Mouse (Mus musculus) ES-Bruce4 (cell line): ENCODE measurements around the gene Adipoq. TPM values are rescaled to one million over a fixed set of nuclear protein-coding genes. Genes with fewer than 3 reads are reported as not detected.

Experiments
- H3K27ac ChIP-seq: 2 replicates; pipeline ENCODE4 v1.5.1; 2012; ENCODE audit warnings: low read length, inconsistent platforms; ENCODE audit not compliant: insufficient read depth
- H3K27me3 ChIP-seq: 2 replicates; pipeline ENCODE4 v1.6.1; 2012; ENCODE audit warnings: mild to moderate bottlenecking, low read length, inconsistent platforms; ENCODE audit not compliant: control insufficient read depth, poor library complexity, insufficient read depth, severe bottlenecking
- H3K36me3 ChIP-seq: 2 replicates; pipeline ENCODE4 v1.6.1; 2012; ENCODE audit warnings: inconsistent platforms, mild to moderate bottlenecking, low read length, moderate library complexity; ENCODE audit not compliant: control insufficient read depth, poor library complexity, insufficient read depth, severe bottlenecking
- H3K4me1 ChIP-seq: one replicate; pipeline ENCODE4 v1.8.1; 2011; ENCODE audit warnings: low read length; ENCODE audit not compliant: control insufficient read depth, insufficient read depth
- H3K4me3 ChIP-seq: 2 replicates; pipeline ENCODE4 v1.5.1; 2011; ENCODE audit warnings: low read depth, mild to moderate bottlenecking, low read length
- H3K9ac ChIP-seq: 2 replicates; pipeline ENCODE4 v1.6.1; 2012; ENCODE audit warnings: low read depth, mild to moderate bottlenecking, inconsistent platforms; ENCODE audit not compliant: poor library complexity, severe bottlenecking
- H3K9me3 ChIP-seq: replicated peaks from 2 replicates; pipeline ENCODE4 v1.6.1; 2012; ENCODE audit warnings: mild to moderate bottlenecking, low read length, inconsistent platforms; ENCODE audit not compliant: control insufficient read depth, poor library complexity, insufficient read depth, severe bottlenecking
- CTCF ChIP-seq: IDR thresholded peaks from one replicate; pipeline ENCODE4 v1.8.1; 2011; ENCODE audit warnings: low read depth, low read length
- EP300 ChIP-seq: IDR thresholded peaks from 2 replicates; pipeline ENCODE4 v1.6.1; 2011; ENCODE audit warnings: low read depth, low read length; ENCODE audit not compliant: insufficient read depth
- POLR2A ChIP-seq: IDR thresholded peaks from one replicate; pipeline ENCODE4 v1.8.1; 2011; ENCODE audit warnings: low read length; ENCODE audit not compliant: insufficient read depth
- polyA plus RNA-seq: library from polyadenylated mRNA; stranded (reverse); fragments of >200 nt; gene quantifications from 2 replicates; pipeline ENCODE4 v1.2.4, GENCODE M21; 2011; ENCODE audit warnings: low read depth; ENCODE audit not compliant: missing spikeins, insufficient read depth, insufficient read length

Adipoq gene
- polyA plus RNA-seq, 1 experiment, result not detected

GRCm38 (mm10) chr16:23181487-23181886 lies 35.2 kb downstream of the Adipoq start:
- no peak overlapping the region for H3K27ac ChIP-seq
- TF ChIP-seq EP300 (no peak), POLR2A (no peak), CTCF (no peak)
- H3K4me1 ChIP-seq, result no peaks in the 10 kb centered on the region
- H3K9ac ChIP-seq, result no peak overlapping the region
- no peaks in the 10 kb centered on the region for H3K9me3 ChIP-seq
- H3K27me3 ChIP-seq, result no peaks in the 10 kb centered on the region
- no peaks in the 10 kb centered on the region for H3K36me3 ChIP-seq
- H3K4me3 ChIP-seq, result no peak overlapping the region

- H3K4me1 ChIP-seq, result no peaks in the 10 kb centered on the region
- H3K4me3 ChIP-seq, result no peak overlapping the region
- H3K9ac ChIP-seq, result no peak overlapping the region
- H3K27ac ChIP-seq, result no peak overlapping the region
- H3K36me3 ChIP-seq, result no peaks in the 10 kb centered on the region
- no peaks in the 10 kb centered on the region for H3K9me3 ChIP-seq
- no peak for TF ChIP-seq EP300
- TF ChIP-seq CTCF, result no peak
- no peak for TF ChIP-seq POLR2A
- no peaks in the 10 kb centered on the region for H3K27me3 ChIP-seq
Measured at GRCm38 (mm10) chr16:23181942-23182597, 35.7 kb downstream of the Adipoq start.

DNA sequence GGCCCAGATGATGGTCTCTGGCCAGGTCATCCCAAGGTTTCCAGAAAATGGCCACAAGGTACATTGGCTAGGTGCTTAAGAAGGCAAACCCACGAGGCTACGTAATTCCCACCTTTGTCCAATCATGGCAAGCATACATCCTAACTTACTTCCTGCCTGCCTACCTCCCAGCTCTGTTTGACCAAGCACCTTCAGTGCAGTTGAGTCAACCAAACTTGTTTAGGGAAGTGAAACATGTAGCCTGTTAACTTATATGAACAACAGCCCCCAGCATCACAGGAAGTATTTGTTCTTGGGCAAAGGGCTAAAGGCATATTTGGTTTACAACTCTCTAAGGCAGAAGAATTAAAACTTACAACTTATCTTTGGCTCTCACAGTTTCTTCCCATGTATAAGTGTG lies 39.5 kb downstream of the Adipoq start:
- Histone ChIP-seq H3K4me1 (no peaks in the 10 kb centered on the region), H3K9me3 (no peaks in the 10 kb centered on the region), H3K36me3 (no peaks in the 10 kb centered on the region), H3K4me3 (no peak overlapping the region), H3K9ac (no peak overlapping the region), H3K27ac (no peak overlapping the region), H3K27me3 (no peaks in the 10 kb centered on the region)
- TF ChIP-seq CTCF, result no peak
- TF ChIP-seq EP300, result no peak
- TF ChIP-seq POLR2A, result no peak

GRCm38 (mm10) chr16:23186418-23186817 lies 40.1 kb downstream of the Adipoq start:
- H3K27ac ChIP-seq, result no peak overlapping the region
- no peak overlapping the region for H3K9ac ChIP-seq
- no peaks in the 10 kb centered on the region for H3K27me3 ChIP-seq
- no peaks in the 10 kb centered on the region for H3K9me3 ChIP-seq
- no peaks in the 10 kb centered on the region for H3K36me3 ChIP-seq
- TF ChIP-seq EP300, result no peak
- no peak for TF ChIP-seq POLR2A
- TF ChIP-seq CTCF, result no peak
- no peak overlapping the region for H3K4me3 ChIP-seq
- H3K4me1 ChIP-seq, result no peaks in the 10 kb centered on the region

GRCm38 (mm10) chr16:23187983-23188382 lies 41.6 kb downstream of the Adipoq start:
- H3K27ac ChIP-seq, result no peak overlapping the region
- H3K9ac ChIP-seq, result no peak overlapping the region
- no peaks in the 10 kb centered on the region for H3K27me3 ChIP-seq
- no peak overlapping the region for H3K4me3 ChIP-seq
- TF ChIP-seq CTCF (no peak), EP300 (no peak), POLR2A (no peak)
- no peaks in the 10 kb centered on the region for H3K9me3 ChIP-seq
- H3K4me1 ChIP-seq, result no peaks in the 10 kb centered on the region
- no peaks in the 10 kb centered on the region for H3K36me3 ChIP-seq

- TF ChIP-seq CTCF (no peak), EP300 (no peak), POLR2A (no peak)
- no peak overlapping the region for H3K9ac ChIP-seq
- H3K27ac ChIP-seq, result no peak overlapping the region
Measured at GRCm38 (mm10) chr16:23189612-23190011, 43.3 kb downstream of the Adipoq start.

More at GRCm38 (mm10) chr16:23189612-23190011, 43.3 kb downstream of the Adipoq start:
- Histone ChIP-seq H3K4me1 (no peaks in the 10 kb centered on the region), H3K9me3 (no peaks in the 10 kb centered on the region), H3K27me3 (no peaks in the 10 kb centered on the region), H3K4me3 (no peak overlapping the region), H3K36me3 (no peaks in the 10 kb centered on the region)
